Mouse (Mus musculus) myocyte (in vitro differentiated cells): ENCODE measurements around the gene Cbr2. TPM values are rescaled to one million over a fixed set of nuclear protein-coding genes. Genes with fewer than 3 reads are reported as not detected.
"Not testable (repeated sequence)": the region's sequence is repeated elsewhere in the genome, so short reads cannot be mapped to it uniquely, and the experiment has no call there.

Source experiments
- H3K27me3 ChIP-seq: one replicate; pipeline ENCODE4 v1.6.1; 2011; ENCODE audit not compliant: control insufficient read depth, insufficient read depth, insufficient read length
- H3K36me3 ChIP-seq: one replicate; pipeline ENCODE4 v1.6.1; 2011; ENCODE audit not compliant: control insufficient read depth, insufficient read depth
- H3K4me2 ChIP-seq: one replicate; pipeline ENCODE4 v1.6.1; 2011; ENCODE audit warnings: low read depth, control low read depth
- H3K4me3 ChIP-seq: one replicate; pipeline ENCODE4 v1.5.1; 2011; ENCODE audit warnings: mild to moderate bottlenecking, control low read depth, moderate library complexity
- H3K79me2 ChIP-seq: one replicate; pipeline ENCODE4 v1.6.1; 2011; ENCODE audit not compliant: control insufficient read depth, insufficient read depth
- H3ac ChIP-seq: one replicate; pipeline ENCODE4 v1.6.1; 2011; ENCODE audit not compliant: control insufficient read depth, insufficient read length
- CEBPB ChIP-seq: IDR thresholded peaks from 2 replicates; pipeline ENCODE4 v1.6.1; 2011; ENCODE audit warnings: mild to moderate bottlenecking, moderate library complexity; ENCODE audit not compliant: poor library complexity, insufficient read depth, severe bottlenecking
- E2F4 ChIP-seq: IDR thresholded peaks from one replicate; pipeline ENCODE4 v1.6.1; 2011; ENCODE audit warnings: mild to moderate bottlenecking, control low read depth, moderate library complexity; ENCODE audit not compliant: insufficient read depth
- MAX ChIP-seq: IDR thresholded peaks from one replicate; pipeline ENCODE4 v1.6.1; 2011; ENCODE audit warnings: low read depth, mild to moderate bottlenecking, control low read depth
- MYOD1 ChIP-seq, 3 experiments: IDR thresholded peaks; one replicate each; pipeline ENCODE4 v1.6.1; 2011; ENCODE audit warnings: control low read depth in 2 of 3, low read depth in 2 of 3, mild to moderate bottlenecking in 2 of 3, moderate library complexity in 1 of 3; ENCODE audit not compliant: insufficient read length in 2 of 3, control insufficient read depth in 1 of 3
- MYOG ChIP-seq, 3 experiments: IDR thresholded peaks; one replicate each; pipeline ENCODE4 v1.6.1; 2011; ENCODE audit warnings: control low read depth in 2 of 3, low read depth in 2 of 3, mild to moderate bottlenecking in 2 of 3; ENCODE audit not compliant: insufficient read length in 2 of 3, control insufficient read depth in 1 of 3, insufficient read depth in 1 of 3
- POLR2A ChIP-seq: IDR thresholded peaks from one replicate; pipeline ENCODE4 v1.6.1; 2011; ENCODE audit warnings: low read depth, mild to moderate bottlenecking, control low read depth, moderate library complexity; ENCODE audit not compliant: insufficient read length
- POLR2AphosphoS2 ChIP-seq: IDR thresholded peaks from one replicate; pipeline ENCODE4 v1.6.1; 2011; ENCODE audit warnings: low read depth, control low read depth; ENCODE audit not compliant: insufficient read length
- REST ChIP-seq: IDR thresholded peaks from one replicate; pipeline ENCODE4 v1.6.1; 2011; ENCODE audit warnings: mild to moderate bottlenecking, control low read depth, moderate library complexity; ENCODE audit not compliant: insufficient read depth, insufficient read length
- SRF ChIP-seq: IDR thresholded peaks from one replicate; pipeline ENCODE4 v1.6.1; 2011; ENCODE audit warnings: low read depth; ENCODE audit not compliant: control insufficient read depth, insufficient read length
- TCF12 ChIP-seq: IDR thresholded peaks from one replicate; pipeline ENCODE4 v1.6.1; 2011; ENCODE audit warnings: mild to moderate bottlenecking, control low read depth; ENCODE audit not compliant: poor library complexity, insufficient read depth, severe bottlenecking
- TCF3 ChIP-seq: IDR thresholded peaks from one replicate; pipeline ENCODE4 v1.6.1; 2011; ENCODE audit warnings: low read depth, control low read depth; ENCODE audit not compliant: insufficient read length
- USF1 ChIP-seq: IDR thresholded peaks from one replicate; pipeline ENCODE4 v1.6.1; 2011; ENCODE audit warnings: low read depth, mild to moderate bottlenecking, control low read depth, moderate library complexity
- polyA plus RNA-seq: library from polyadenylated mRNA; unstranded; fragments of >200 nt; fragmentation: generic; extraction: Trizol; gene quantifications from one replicate; pipeline ENCODE4 v1.2.1, GENCODE M21; 2012; ENCODE audit warnings: missing spikeins

The Cbr2 gene
- polyA plus RNA-seq, 1 experiment, result 183 TPM

DNA sequence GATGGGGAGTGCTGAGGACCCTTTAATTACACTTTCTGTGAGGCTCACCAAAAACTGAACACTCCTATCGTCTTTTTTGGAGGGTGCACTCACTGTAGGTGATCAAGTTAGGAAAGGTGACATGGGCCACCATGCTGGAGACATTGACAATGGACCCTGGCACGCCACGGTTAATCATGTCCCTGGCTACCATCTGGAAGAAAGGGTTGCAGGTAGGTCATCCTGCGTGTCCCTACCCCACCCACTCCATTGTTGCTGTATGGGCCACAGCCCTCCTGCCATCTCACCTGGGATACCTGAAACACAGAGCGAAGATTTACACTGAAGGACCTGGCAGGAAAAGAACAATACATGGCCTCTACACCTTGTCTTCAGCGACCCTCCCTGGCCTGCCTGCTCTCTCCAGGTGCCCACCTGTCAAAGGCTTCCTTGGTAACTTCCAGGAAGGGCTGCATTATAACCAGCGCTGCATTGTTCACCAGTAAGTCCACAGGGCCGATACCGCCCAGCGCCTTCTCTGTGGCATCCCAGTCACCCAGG is 1.5 kb downstream of the Cbr2 start:
- no peaks in the 10 kb centered on the region for H3K36me3 ChIP-seq
- H3K4me3 ChIP-seq, result no peak overlapping the region
- H3K27me3 ChIP-seq, result no peaks in the 10 kb centered on the region
- H3K4me2 ChIP-seq, result no peak overlapping the region
- TF ChIP-seq POLR2A (no peak), MYOG (IDR thresholded peaks at IDR 0.05; ENCODE audit: control insufficient read depth in 1 of 3, insufficient read depth in 1 of 3, insufficient read length in 2 of 3, low read depth in 2 of 3) (no peak), SRF (no peak), MAX (no peak), MYOD1 (IDR thresholded peaks at IDR 0.05; ENCODE audit: control insufficient read depth in 1 of 3, insufficient read length in 2 of 3, low read depth in 2 of 3) (no peak), REST (no peak), POLR2AphosphoS2 (no peak), CEBPB (no peak), E2F4 (no peak), TCF12 (no peak), USF1 (no peak), TCF3 (no peak)
- H3K79me2 ChIP-seq, result no peaks in the 10 kb centered on the region
- no peak overlapping the region for H3ac ChIP-seq

GRCm38 (mm10) chr11:120729432-120730050 is 2.4 kb downstream of the Cbr2 start:
- H3K4me3 ChIP-seq, H3K79me2 ChIP-seq, H3K36me3 ChIP-seq, H3K4me2 ChIP-seq, H3ac ChIP-seq, H3K27me3 ChIP-seq: not testable (repeated sequence)

DNA sequence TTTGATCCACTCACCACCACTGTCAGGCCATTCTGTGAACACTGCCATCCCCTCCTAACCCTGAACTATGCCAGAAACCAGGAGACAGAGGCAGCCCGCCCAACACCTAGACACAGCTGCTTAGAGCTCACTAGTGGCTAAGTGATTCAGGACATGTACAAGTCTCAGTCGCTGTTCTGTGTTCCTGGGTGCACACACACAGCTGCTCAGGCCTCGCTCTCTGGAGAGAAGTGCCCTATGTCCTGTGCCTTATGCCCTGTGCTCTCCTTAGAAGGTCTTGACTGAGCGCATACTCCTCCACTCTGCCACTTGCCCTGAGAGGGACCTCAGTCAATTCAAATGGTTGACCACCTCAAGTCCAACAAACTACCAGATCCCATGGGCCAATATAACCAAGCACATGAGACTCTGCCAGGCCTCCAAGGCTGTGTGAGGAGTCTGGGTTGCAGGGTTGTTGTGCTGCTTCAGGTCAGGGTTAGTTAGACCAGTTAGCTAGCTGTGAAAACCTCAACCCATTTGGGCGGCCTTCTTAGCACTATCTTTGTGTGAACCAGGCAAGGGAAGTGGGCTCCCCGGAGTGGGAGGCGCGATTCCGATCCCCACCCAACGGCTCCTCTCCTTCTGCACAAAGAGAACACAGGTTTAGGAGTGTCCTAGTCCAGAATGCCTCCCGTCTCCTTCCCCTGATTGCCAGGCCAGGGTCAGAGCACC is 3.2 kb downstream of the Cbr2 start:
- H3K4me2 ChIP-seq, result no peak overlapping the region
- no peak for TF ChIP-seq MYOG (IDR thresholded peaks at IDR 0.05; ENCODE audit: control insufficient read depth in 1 of 3, insufficient read depth in 1 of 3, insufficient read length in 2 of 3, low read depth in 2 of 3)
- TF ChIP-seq CEBPB, result no peak
- TF ChIP-seq MAX, result no peak
- no peak for TF ChIP-seq POLR2AphosphoS2
- TF ChIP-seq MYOD1 (IDR thresholded peaks at IDR 0.05; ENCODE audit: control insufficient read depth in 1 of 3, insufficient read length in 2 of 3, low read depth in 2 of 3), result no peak
- no peak for TF ChIP-seq USF1
- no peak for TF ChIP-seq POLR2A
- no peak for TF ChIP-seq REST
- no peak for TF ChIP-seq SRF
- no peak for TF ChIP-seq TCF3
- TF ChIP-seq E2F4, result no peak
- TF ChIP-seq TCF12, result no peak

GRCm38 (mm10) chr11:120727564-120727963 is 4.3 kb downstream of the Cbr2 start:
- Histone ChIP-seq H3K4me2 (no peak overlapping the region), H3K79me2 (no peaks in the 10 kb centered on the region), H3ac (peak overlapping the region; percentile 16), H3K4me3 (peak overlapping the region; percentile 24), H3K27me3 (no peaks in the 10 kb centered on the region), H3K36me3 (no peaks in the 10 kb centered on the region)
- TF ChIP-seq TCF3, result no peak
- no peak for TF ChIP-seq MYOG (IDR thresholded peaks at IDR 0.05; ENCODE audit: control insufficient read depth in 1 of 3, insufficient read depth in 1 of 3, insufficient read length in 2 of 3, low read depth in 2 of 3)
- no peak for TF ChIP-seq E2F4
- TF ChIP-seq CEBPB, result no peak
- TF ChIP-seq POLR2AphosphoS2, result no peak
- TF ChIP-seq USF1, result no peak
- no peak for TF ChIP-seq MAX
- no peak for TF ChIP-seq MYOD1 (IDR thresholded peaks at IDR 0.05; ENCODE audit: control insufficient read depth in 1 of 3, insufficient read length in 2 of 3, low read depth in 2 of 3)
- TF ChIP-seq REST, result no peak
- TF ChIP-seq TCF12, result no peak
- TF ChIP-seq SRF, result no peak
- TF ChIP-seq POLR2A, result no peak

More for the DNA sequence above, 3.2 kb downstream of the Cbr2 start:
- no peaks in the 10 kb centered on the region for H3K36me3 ChIP-seq
- no peaks in the 10 kb centered on the region for H3K27me3 ChIP-seq
- no peak overlapping the region for H3ac ChIP-seq
- H3K79me2 ChIP-seq, result no peaks in the 10 kb centered on the region
- no peak overlapping the region for H3K4me3 ChIP-seq

- Histone ChIP-seq H3K4me3 (peak within 1 kb of the TSS; percentile 24), H3K79me2 (no peaks in the 10 kb centered on the region)
- TF ChIP-seq TCF3 (no peak), SRF (no peak), E2F4 (no peak), MYOD1 (IDR thresholded peaks at IDR 0.05; ENCODE audit: control insufficient read depth in 1 of 3, insufficient read length in 2 of 3, low read depth in 2 of 3) (no peak), POLR2A (peak; percentile 65), TCF12 (no peak), USF1 (peak; percentile 48), POLR2AphosphoS2 (no peak), CEBPB (no peak), MYOG (IDR thresholded peaks at IDR 0.05; ENCODE audit: control insufficient read depth in 1 of 3, insufficient read depth in 1 of 3, insufficient read length in 2 of 3, low read depth in 2 of 3) (no peak), MAX (no peak), REST (no peak)
Measured at GRCm38 (mm10) chr11:120727169-120727527, 4.8 kb downstream of the Cbr2 start, which contains the start of gene Dcxr. Gene Dcxr, minus strand, starts transcription at chr11:120727281.

More at GRCm38 (mm10) chr11:120727169-120727527, 4.8 kb downstream of the Cbr2 start, which contains the start of gene Dcxr:
- Histone ChIP-seq H3K4me2 (peak within 1 kb of the TSS; percentile 94), H3ac (peak within 1 kb of the TSS; percentile 16), H3K27me3 (no peaks in the 10 kb centered on the region), H3K36me3 (no peaks in the 10 kb centered on the region)
